Mouse (Mus musculus): Measurements from ENCODE around the gene Tmem97.
A peak's percentile ranks its signal among the peaks of the same experiment; 100 is the strongest.

DNA sequence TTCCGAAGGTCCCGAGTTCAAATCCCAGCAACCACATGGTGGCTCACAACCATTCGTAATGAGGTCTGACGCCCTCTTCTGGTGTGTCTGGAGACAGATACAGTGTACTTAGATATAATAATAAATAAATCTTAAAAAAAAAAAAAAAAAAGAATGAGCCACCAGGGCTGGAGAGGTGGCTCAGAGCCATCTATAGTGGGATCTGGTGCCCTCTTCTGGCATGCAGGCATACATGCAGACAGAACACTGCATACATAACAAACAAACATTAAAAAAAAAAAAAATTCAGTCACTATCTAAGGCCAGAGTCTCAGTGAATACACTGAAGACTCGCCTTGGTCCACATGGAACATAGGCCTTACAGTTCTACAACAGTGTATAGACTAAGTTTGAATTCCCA is 41.4 kb downstream of the Tmem97 start:
- TF ChIP-seq CTCF (IDR thresholded peaks at IDR 0.05) (peak; percentile 53), EP300 (IDR thresholded peaks at IDR 0.05) (no peak)
